Mouse (Mus musculus) lung, postnatal 36 days (tissue): ENCODE results near the gene Supt3.

ENCODE experiments used
- DNase-seq: peaks from one replicate; pipeline ENCODE4 v3.0.0; 2022; ENCODE audit warnings: mixed read lengths

Gene Supt3

DNA sequence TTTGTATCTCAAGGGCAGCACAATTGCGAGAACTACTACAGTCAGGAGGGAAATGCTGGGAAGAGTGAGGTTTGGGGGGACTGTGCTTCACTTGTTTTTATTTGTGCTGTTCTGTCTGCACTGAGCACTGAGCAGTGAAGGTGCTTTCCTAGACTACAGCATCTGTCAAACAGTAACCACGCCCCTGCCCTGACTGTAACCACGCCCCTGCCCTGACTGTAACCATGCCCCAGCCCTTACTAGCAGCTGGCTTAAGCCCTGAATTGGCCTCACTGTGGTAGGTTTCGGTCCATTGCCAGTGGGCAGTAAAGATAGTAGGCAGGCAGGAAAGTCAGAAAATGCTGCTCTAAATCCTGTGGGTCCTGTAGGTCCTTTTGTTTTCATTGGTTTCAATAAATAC is 196.5 kb downstream of the Supt3 start:
- peak; percentile 12 for DNase-seq

DNA sequence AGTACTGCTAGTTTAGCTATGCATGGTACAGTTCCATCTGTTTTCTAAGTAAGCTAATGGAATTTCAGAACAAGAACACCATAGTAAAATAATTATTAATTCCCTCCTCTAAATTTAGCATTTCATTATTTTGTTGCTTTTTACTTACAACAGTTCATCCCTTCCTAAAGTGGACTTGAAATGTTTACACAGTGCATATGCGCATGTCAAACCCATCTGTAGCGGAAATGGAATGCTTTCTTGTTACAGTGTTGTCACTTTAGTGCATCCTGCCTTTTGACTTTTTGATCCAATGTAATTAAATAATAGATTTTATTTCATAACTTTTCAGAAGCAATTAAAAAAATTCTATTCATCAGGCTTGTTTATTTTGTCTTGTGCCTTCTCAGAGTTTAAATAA is 200.7 kb downstream of the Supt3 start:
- DNase-seq = no peak

- no peak for DNase-seq
Measured at GRCm38 (mm10) chr17:44987964-44988363, 211.0 kb downstream of the Supt3 start.

- no peak for DNase-seq
Measured at GRCm38 (mm10) chr17:45003311-45003710, 226.4 kb downstream of the Supt3 start.

- DNase-seq = no peak
Measured at GRCm38 (mm10) chr17:45004477-45005170, 227.7 kb downstream of the Supt3 start.

DNA sequence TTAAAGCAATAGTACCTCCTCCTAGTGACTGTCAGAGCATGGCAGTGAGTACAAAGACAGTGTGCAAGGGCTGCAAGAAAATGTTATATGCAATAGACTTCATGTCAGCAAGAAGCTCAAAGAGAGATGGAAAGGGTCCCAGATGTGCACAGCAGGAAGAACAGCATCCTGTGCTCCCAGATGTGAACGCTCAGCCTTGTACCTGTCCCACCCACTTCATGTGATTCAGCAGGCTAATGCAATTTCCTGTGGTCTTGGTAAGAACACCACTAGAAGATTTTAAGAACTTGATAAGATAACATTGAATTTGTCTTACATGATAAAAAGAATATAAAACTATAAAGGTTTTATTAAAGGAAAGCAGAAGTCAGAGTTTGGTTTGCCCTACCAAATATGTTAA is 230.5 kb downstream of the Supt3 start:
- DNase-seq = no peak

GRCm38 (mm10) chr17:45008663-45009062 is 231.7 kb downstream of the Supt3 start:
- no peak for DNase-seq

GRCm38 (mm10) chr17:45010409-45010808 is 233.5 kb downstream of the Supt3 start:
- DNase-seq = no peak

- DNase-seq = no peak
Measured at GRCm38 (mm10) chr17:45016746-45017145, 239.8 kb downstream of the Supt3 start.

GRCm38 (mm10) chr17:45020155-45020930 is 243.4 kb downstream of the Supt3 start:
- peak; percentile 60 for DNase-seq

DNA sequence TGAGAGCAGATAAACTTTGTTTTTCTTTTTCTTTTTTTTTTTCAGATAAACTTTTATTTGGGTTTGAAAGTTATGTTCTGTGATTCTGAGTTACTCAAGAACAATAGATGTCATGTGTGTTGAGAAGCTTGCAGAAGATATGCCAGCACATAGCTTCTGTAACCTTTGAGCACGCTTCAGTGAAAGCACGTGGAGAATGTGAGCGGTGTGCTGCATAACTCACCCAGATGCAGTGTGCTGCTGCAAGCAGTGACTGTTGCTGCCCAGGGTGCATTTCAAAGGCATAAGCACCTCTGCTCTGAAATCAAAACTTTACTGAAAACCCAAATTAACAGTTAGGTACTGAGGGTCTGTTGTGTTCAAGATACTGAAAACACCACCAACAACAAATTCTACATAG is 251.5 kb downstream of the Supt3 start:
- DNase-seq = no peak

GRCm38 (mm10) chr17:45029106-45029505 is 252.2 kb downstream of the Supt3 start:
- no peak for DNase-seq

DNA sequence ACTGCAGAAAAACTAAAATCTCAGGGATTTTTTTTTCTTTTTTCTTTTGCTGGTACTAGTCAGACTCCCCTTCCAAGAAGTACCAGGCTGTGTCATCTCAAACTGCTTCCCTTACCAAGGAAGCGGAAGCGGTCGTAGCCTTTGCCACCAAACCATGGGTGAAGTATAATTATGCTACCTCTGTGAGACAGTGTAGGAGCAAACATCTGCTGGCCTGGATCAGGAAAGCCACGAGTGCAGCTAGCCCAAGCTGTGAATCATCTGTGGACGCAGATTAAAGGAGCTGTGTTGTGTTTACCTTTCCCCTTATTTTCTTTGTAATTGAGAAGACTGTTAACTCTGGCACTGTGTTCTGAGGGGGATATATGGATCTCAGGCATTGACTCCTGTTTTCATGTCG is 255.3 kb downstream of the Supt3 start:
- no peak for DNase-seq

DNA sequence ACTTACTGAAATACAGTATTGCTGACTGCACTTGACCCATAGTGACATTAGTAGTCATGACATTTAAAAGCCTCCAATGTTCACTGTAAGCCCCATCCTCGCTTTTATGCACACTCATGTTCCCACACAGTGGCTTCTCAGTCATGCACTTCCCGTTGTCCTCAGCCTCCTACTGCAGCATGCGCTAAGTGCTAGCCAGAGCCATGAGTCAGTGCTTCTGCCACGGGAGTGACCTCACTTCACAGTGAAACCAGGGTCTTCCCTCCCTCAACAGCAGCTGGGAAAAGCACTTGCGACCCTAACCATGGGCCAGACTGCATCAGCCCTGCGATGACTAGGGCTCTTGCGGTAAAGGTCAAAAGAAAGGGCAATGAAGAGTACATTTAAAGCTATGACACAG is 256.7 kb downstream of the Supt3 start:
- DNase-seq = no peak

DNA sequence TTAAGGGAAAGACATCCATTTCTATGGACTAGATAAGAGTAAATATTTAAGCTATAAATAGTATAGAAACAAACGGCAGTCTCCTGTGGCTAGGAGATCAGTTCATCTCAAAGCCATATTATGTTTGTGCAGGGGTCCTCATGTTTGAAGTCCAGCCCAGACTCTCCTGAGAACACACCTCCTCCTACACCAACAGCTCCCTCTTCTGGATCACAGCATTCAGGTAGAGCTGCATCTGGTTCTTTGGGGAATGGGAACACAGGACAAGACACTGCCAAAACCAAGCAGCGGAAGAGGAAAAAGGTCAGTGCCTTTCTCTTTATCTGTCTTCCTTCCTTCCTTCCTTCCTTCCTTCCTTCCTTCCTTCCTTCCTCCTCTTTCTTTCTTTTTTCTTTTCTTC is 264.1 kb downstream of the Supt3 start:
- DNase-seq = no peak

- DNase-seq = peak; percentile 17
Measured at GRCm38 (mm10) chr17:45045804-45046203, 268.9 kb downstream of the Supt3 start.

GRCm38 (mm10) chr17:45046583-45046982 is 269.6 kb downstream of the Supt3 start:
- DNase-seq = no peak

GRCm38 (mm10) chr17:45047236-45047635 is 270.3 kb downstream of the Supt3 start:
- DNase-seq = no peak

DNA sequence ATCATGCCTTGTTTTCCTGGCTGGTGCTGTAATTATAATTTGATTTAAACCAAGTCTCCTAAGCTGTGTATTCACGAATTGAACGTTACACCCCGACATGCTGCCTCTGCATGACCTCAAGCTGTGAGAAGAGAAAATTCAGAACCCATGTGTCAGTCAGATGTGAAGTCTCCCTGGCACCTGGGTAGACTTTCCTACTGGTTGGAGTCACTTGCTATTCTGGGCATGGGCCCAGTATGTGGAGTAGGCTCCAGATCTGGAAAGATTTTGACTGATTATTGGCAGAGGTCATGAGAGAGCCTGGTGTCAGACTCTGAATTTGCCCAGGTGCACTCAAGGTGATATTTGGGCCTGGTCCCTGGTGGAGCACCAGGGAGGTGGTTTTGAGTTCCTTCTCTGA is 275.0 kb downstream of the Supt3 start:
- DNase-seq = no peak

DNA sequence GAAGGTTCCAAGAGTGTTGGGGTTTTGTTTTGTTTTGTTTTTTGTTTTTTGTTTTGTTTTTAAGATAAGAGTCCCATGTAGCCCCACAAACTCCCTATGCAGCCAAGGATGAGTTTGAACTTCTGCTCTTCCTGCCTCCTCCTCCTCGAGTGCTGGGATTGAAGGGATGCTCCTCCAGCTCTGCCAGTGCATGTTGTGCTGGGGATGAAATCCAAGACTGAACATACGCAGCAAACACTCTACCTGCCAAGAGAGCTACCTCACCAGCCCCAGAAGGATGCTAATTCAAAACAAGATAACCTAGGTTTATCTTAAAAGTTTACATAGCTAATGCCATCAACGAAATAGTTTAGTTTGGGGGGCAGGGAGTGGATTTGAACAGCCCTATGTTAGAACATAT is 276.4 kb downstream of the Supt3 start:
- DNase-seq = no peak

DNA sequence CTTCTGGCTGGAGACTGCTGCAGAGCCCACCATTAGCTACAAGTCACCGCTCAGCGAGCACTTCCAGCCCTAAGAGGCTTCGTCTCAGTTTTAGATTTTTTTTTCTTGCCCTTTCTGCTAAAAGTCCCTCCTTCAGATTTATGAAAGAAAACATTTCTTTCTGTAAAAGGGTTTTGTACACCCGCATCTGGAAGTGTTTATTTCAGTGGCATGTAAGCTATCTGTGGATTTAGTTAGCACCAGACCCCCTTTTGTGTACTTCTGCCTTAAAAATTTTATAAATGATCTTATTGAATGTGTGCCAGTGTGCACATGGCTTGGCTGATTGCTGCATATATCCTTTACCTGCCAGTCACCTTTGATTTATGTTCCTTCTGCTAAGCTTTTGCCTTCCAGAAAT is 277.6 kb downstream of the Supt3 start:
- no peak for DNase-seq

GRCm38 (mm10) chr17:45056894-45057293 is 279.9 kb downstream of the Supt3 start:
- DNase-seq = no peak

DNA sequence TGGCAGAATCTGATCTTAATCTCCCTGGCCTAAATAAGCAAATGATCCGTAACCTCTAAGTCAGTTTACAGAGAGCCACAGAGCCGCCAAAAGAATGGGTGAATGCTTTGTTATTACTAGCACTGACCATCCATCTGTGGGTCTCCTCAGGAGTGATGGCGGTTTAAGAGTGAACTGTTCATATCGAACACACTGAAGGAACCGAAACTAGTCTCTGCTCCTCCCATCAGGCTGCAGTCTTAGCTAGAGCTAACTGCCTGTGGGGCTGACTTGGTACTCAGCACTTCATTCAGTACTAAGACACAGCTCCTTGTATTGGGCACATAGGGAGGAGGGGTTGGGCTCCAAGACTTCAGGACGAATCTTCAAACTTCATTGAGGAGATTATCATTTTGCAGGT is 280.8 kb downstream of the Supt3 start:
- DNase-seq = no peak

DNA sequence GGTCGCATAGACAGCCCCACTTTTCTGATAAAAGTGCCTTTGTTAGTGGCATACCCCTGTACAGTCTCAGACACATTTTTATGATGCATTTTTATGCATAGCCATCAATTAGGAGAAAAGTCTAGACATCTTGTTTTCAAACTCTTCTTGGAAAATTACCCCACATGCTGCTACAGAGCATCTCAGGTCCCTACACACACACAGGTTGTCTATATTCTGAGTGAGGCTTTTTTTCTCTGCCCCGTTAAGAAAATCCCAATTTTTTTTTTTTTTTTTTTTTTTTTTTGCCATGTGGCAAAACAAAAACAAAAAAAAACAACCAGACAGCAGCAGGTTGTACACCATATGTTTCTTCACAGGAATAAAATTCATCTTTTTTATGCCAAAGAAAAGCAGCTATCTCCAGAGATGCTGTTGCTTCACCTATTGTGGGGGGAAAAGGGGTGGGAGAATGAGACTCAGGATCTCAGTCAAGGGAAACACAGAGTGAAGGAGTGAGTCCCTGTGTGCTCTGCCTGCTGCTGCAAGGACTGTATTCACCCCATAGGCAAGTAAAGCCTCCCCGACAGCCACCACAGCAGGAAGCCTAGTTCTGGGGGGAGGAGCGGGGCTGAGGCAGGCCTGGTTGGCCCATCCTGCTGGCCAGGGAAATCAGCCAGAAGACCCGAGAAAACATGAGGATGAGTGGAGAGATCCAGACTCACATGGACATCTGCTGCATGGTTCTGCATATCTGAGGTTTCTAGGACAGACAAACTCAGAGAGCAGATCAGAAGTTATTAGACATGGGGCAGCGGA is 281.8 kb downstream of the Supt3 start:
- DNase-seq = no peak
